Mouse (Mus musculus): ENCODE results near the gene Gm8720.
"Not testable (repeated sequence)": the region's sequence is repeated elsewhere in the genome, so short reads cannot be mapped to it uniquely, and the experiment has no call there.

The Gm8720 gene

GRCm38 (mm10) chr7:23067356-23067755 is at the start of gene Gm8720:
TSS of gene Gm8720 (minus strand) at chr7:23067456.
- not testable (repeated sequence) for DNase-seq (ENCODE audit: low spot score)

- DNase-seq (ENCODE audit: low spot score) = not testable (repeated sequence)
Observed at GRCm38 (mm10) chr7:23055240-23055639, 12.0 kb downstream of the Gm8720 start, which contains the start of gene Vmn1r163. TSS of gene Vmn1r163 (plus strand) at chr7:23055540.

- not testable (repeated sequence) for DNase-seq (ENCODE audit: low spot score)
Observed at GRCm38 (mm10) chr7:23019823-23020222, 47.4 kb downstream of the Gm8720 start, which contains the start of gene Gm4216. TSS of gene Gm4216 (minus strand) at chr7:23019923.

Data from lung, postnatal 25 days (tissue).